Mouse (Mus musculus) midbrain, embryonic 12.5 days (tissue): ENCODE data around the gene Hsf2bp. TPM values are rescaled to one million over a fixed set of nuclear protein-coding genes. Genes with fewer than 3 reads are reported as not detected.

Experiments used
- ATAC-seq: fragments of 200-750 bp; cut with Nextera tagmentation; 2 replicates; pipeline ENCODE4 v1.8.0; 2017; ENCODE audit warnings: low read depth, moderate TSS enrichment, moderate library complexity; ENCODE audit not compliant: low FRiP score
- H3K27ac ChIP-seq: fragments of 300-500 bp; sonication (generic); replicated peaks from 2 replicates; pipeline ENCODE4 v1.5.1; 2016; ENCODE audit warnings: mild to moderate bottlenecking
- H3K27me3 ChIP-seq: fragments of 300-500 bp; sonication (generic); 2 replicates; pipeline ENCODE4 v1.6.1; 2016; ENCODE audit warnings: mild to moderate bottlenecking
- H3K36me3 ChIP-seq: fragments of 300-500 bp; sonication (generic); 2 replicates; pipeline ENCODE4 v1.6.1; 2016
- H3K4me1 ChIP-seq: fragments of 300-500 bp; sonication (generic); 2 replicates; pipeline ENCODE4 v1.6.1; 2016
- H3K4me2 ChIP-seq: fragments of 300-500 bp; sonication (generic); replicated peaks from 2 replicates; pipeline ENCODE4 v1.6.1; 2016; ENCODE audit warnings: mild to moderate bottlenecking, moderate library complexity
- H3K4me3 ChIP-seq: fragments of 300-500 bp; sonication (generic); 2 replicates; pipeline ENCODE4 v1.5.1; 2016; ENCODE audit warnings: mild to moderate bottlenecking
- H3K9ac ChIP-seq: fragments of 300-500 bp; sonication (generic); replicated peaks from 2 replicates; pipeline ENCODE4 v1.6.1; 2016; ENCODE audit warnings: mild to moderate bottlenecking, moderate library complexity
- H3K9me3 ChIP-seq: fragments of 300-500 bp; sonication (generic); 2 replicates; pipeline ENCODE4 v1.6.1; 2016; ENCODE audit warnings: mild to moderate bottlenecking
- WGBS: fragments of 180-500 bp; shearing (Covaris S2); methylation state at CpG from one replicate; pipeline ENCODE4 v1.1.7; 2016; 5-methylcytosine and 5-hydroxymethylcytosine counted together
- polyA plus RNA-seq: library from polyadenylated mRNA; unstranded; fragments of >200 nt; fragmentation: Nextera tagmentation; extraction: Ambion mirVana; gene quantifications from 2 replicates; pipeline ENCODE4 v1.2.1, GENCODE M21; 2016

The Hsf2bp gene
- polyA plus RNA-seq, 1 experiment from 2014 or later, result 0.66 TPM

GRCm38 (mm10) chr17:31974694-31975093 is 61.5 kb downstream of the Hsf2bp start:
- H3K27me3 ChIP-seq, result no peaks in the 10 kb centered on the region
- H3K4me2 ChIP-seq, result no peak overlapping the region
- no peaks in the 10 kb centered on the region for H3K36me3 ChIP-seq
- no peak overlapping the region for H3K9ac ChIP-seq
- WGBS, result 87% methylated on average over 5 of the region's 5 CpGs
- no peak overlapping the region for H3K27ac ChIP-seq
- no peak for ATAC-seq
- no peak overlapping the region for H3K4me3 ChIP-seq
- H3K4me1 ChIP-seq, result no peaks in the 10 kb centered on the region
- no peaks in the 10 kb centered on the region for H3K9me3 ChIP-seq

- Histone ChIP-seq H3K4me2 (no peak overlapping the region), H3K9me3 (no peaks in the 10 kb centered on the region), H3K4me1 (no peaks in the 10 kb centered on the region), H3K27me3 (no peaks in the 10 kb centered on the region), H3K9ac (no peak overlapping the region), H3K27ac (no peak overlapping the region), H3K4me3 (no peak overlapping the region), H3K36me3 (no peaks in the 10 kb centered on the region)
- WGBS, result 83% methylated on average over 7 of the region's 7 CpGs
- no peak for ATAC-seq
Observed at GRCm38 (mm10) chr17:31973664-31974230, 62.4 kb downstream of the Hsf2bp start.

- Histone ChIP-seq H3K4me3 (no peak overlapping the region), H3K27ac (no peak overlapping the region), H3K36me3 (no peaks in the 10 kb centered on the region), H3K9me3 (no peaks in the 10 kb centered on the region), H3K4me2 (no peak overlapping the region), H3K9ac (no peak overlapping the region), H3K27me3 (no peaks in the 10 kb centered on the region), H3K4me1 (no peaks in the 10 kb centered on the region)
- WGBS, result 89% methylated on average over 2 of the region's 2 CpGs
- ATAC-seq, result no peak
Observed at GRCm38 (mm10) chr17:31970890-31971289, 65.3 kb downstream of the Hsf2bp start.

GRCm38 (mm10) chr17:31968801-31969200 is 67.3 kb downstream of the Hsf2bp start:
- Histone ChIP-seq H3K9me3 (no peaks in the 10 kb centered on the region), H3K27me3 (no peaks in the 10 kb centered on the region), H3K4me3 (no peak overlapping the region), H3K9ac (no peak overlapping the region), H3K27ac (no peak overlapping the region), H3K4me2 (no peak overlapping the region), H3K4me1 (no peaks in the 10 kb centered on the region), H3K36me3 (no peaks in the 10 kb centered on the region)
- ATAC-seq, result no peak
- WGBS, result 77% methylated on average over 1 of the region's 1 CpGs

- no peaks in the 10 kb centered on the region for H3K9me3 ChIP-seq
- no peak overlapping the region for H3K4me2 ChIP-seq
- no peaks in the 10 kb centered on the region for H3K27me3 ChIP-seq
- H3K4me1 ChIP-seq, result peaks cover 3% of the 10 kb centered on the region; the same call in 1 of the 2 replicates
- H3K9ac ChIP-seq, result no peak overlapping the region
- H3K36me3 ChIP-seq, result no peaks in the 10 kb centered on the region
- H3K4me3 ChIP-seq, result no peak overlapping the region
- H3K27ac ChIP-seq, result no peak overlapping the region
- ATAC-seq, result no peak
- 86% methylated on average over 4 of the region's 4 CpGs for WGBS
Observed at GRCm38 (mm10) chr17:31967311-31967710, 68.8 kb downstream of the Hsf2bp start.

- H3K36me3 ChIP-seq, result no peaks in the 10 kb centered on the region
- H3K4me2 ChIP-seq, result no peak overlapping the region
- no peak overlapping the region for H3K9ac ChIP-seq
- no peaks in the 10 kb centered on the region for H3K27me3 ChIP-seq
- ATAC-seq, result no peak
- no peak overlapping the region for H3K4me3 ChIP-seq
- H3K27ac ChIP-seq, result no peak overlapping the region
- H3K4me1 ChIP-seq, result peaks cover 3% of the 10 kb centered on the region; the same call in 1 of the 2 replicates
- H3K9me3 ChIP-seq, result no peaks in the 10 kb centered on the region
- WGBS, result 89% methylated on average over 1 of the region's 1 CpGs
Observed at GRCm38 (mm10) chr17:31966566-31966965, 69.6 kb downstream of the Hsf2bp start.

- Histone ChIP-seq H3K9ac (no peak overlapping the region), H3K4me3 (no peak overlapping the region), H3K27ac (no peak overlapping the region), H3K4me2 (no peak overlapping the region), H3K4me1 (peaks cover 3% of the 10 kb centered on the region; the same call in 1 of the 2 replicates), H3K27me3 (no peaks in the 10 kb centered on the region), H3K9me3 (no peaks in the 10 kb centered on the region), H3K36me3 (no peaks in the 10 kb centered on the region)
- WGBS, result 47% methylated on average over 2 of the region's 2 CpGs
- ATAC-seq, result no peak
Observed at GRCm38 (mm10) chr17:31965623-31966022, 70.5 kb downstream of the Hsf2bp start.

GRCm38 (mm10) chr17:31962930-31963329 is 73.2 kb downstream of the Hsf2bp start:
- H3K4me1 ChIP-seq, result peaks cover 3% of the 10 kb centered on the region; the same call in 1 of the 2 replicates
- WGBS, result 89% methylated on average over 4 of the region's 4 CpGs
- H3K4me3 ChIP-seq, result no peak overlapping the region
- no peak overlapping the region for H3K9ac ChIP-seq
- no peak for ATAC-seq
- no peaks in the 10 kb centered on the region for H3K27me3 ChIP-seq
- H3K9me3 ChIP-seq, result no peaks in the 10 kb centered on the region
- no peak overlapping the region for H3K27ac ChIP-seq
- no peak overlapping the region for H3K4me2 ChIP-seq
- H3K36me3 ChIP-seq, result no peaks in the 10 kb centered on the region

GRCm38 (mm10) chr17:31962281-31962680 is 73.9 kb downstream of the Hsf2bp start:
- peaks cover 3% of the 10 kb centered on the region; the same call in 1 of the 2 replicates for H3K4me1 ChIP-seq
- no peak overlapping the region for H3K27ac ChIP-seq
- no peak overlapping the region for H3K4me2 ChIP-seq
- WGBS, result 90% methylated on average over 5 of the region's 5 CpGs
- no peaks in the 10 kb centered on the region for H3K27me3 ChIP-seq
- no peaks in the 10 kb centered on the region for H3K9me3 ChIP-seq
- no peak overlapping the region for H3K4me3 ChIP-seq
- no peaks in the 10 kb centered on the region for H3K36me3 ChIP-seq
- H3K9ac ChIP-seq, result no peak overlapping the region
- no peak for ATAC-seq

- Histone ChIP-seq H3K4me2 (no peak overlapping the region), H3K9me3 (0 out of 2 replicates have a peak, but pooled peaks cover 3% of the 10 kb centered on the region), H3K27ac (no peak overlapping the region), H3K36me3 (no peaks in the 10 kb centered on the region), H3K4me3 (no peak overlapping the region), H3K4me1 (no peaks in the 10 kb centered on the region), H3K9ac (no peak overlapping the region), H3K27me3 (no peaks in the 10 kb centered on the region)
- ATAC-seq, result no peak
- 92% methylated on average over 9 of the region's 9 CpGs for WGBS
Observed at GRCm38 (mm10) chr17:31954551-31955140, 81.5 kb downstream of the Hsf2bp start.

- Histone ChIP-seq H3K27ac (no peak overlapping the region), H3K9ac (no peak overlapping the region), H3K36me3 (no peaks in the 10 kb centered on the region), H3K4me1 (no peaks in the 10 kb centered on the region), H3K4me3 (no peak overlapping the region), H3K27me3 (no peaks in the 10 kb centered on the region), H3K9me3 (no peaks in the 10 kb centered on the region), H3K4me2 (no peak overlapping the region)
- no peak for ATAC-seq
- WGBS, result 80% methylated on average over 1 of the region's 1 CpGs
Observed at GRCm38 (mm10) chr17:31949076-31949475, 87.1 kb downstream of the Hsf2bp start.

- H3K27me3 ChIP-seq, result no peaks in the 10 kb centered on the region
- ATAC-seq, result no peak
- no peaks in the 10 kb centered on the region for H3K4me1 ChIP-seq
- no peak overlapping the region for H3K4me2 ChIP-seq
- H3K36me3 ChIP-seq, result no peaks in the 10 kb centered on the region
- H3K9ac ChIP-seq, result no peak overlapping the region
- no peak overlapping the region for H3K27ac ChIP-seq
- no peak overlapping the region for H3K4me3 ChIP-seq
- no peaks in the 10 kb centered on the region for H3K9me3 ChIP-seq
- 93% methylated on average over 9 of the region's 9 CpGs for WGBS
Observed at GRCm38 (mm10) chr17:31946436-31946835, 89.7 kb downstream of the Hsf2bp start.
